Mouse (Mus musculus) layer of hippocampus, adult 2 months (tissue): Measurements from ENCODE around the gene Calr3. TPM values are rescaled to one million over a fixed set of nuclear protein-coding genes. Genes with fewer than 3 reads are reported as not detected.

Source experiments
- DNase-seq, 2 experiments: peaks; one replicate each; pipeline ENCODE4 v3.0.0; 2022; ENCODE audit warnings: low spot score in 2 of 2
- H3K27ac ChIP-seq: fragments of 200-600 bp; 2 replicates; pipeline ENCODE4 v1.8.1; 2022
- H3K4me3 ChIP-seq: fragments of 200-600 bp; 2 replicates; pipeline ENCODE4 v1.8.1; 2022; ENCODE audit warnings: mild to moderate bottlenecking
- CTCF ChIP-seq: fragments of 200-600 bp; conservative IDR thresholded peaks from 2 replicates; pipeline ENCODE4 v1.8.1; 2022; ENCODE audit warnings: antibody characterized with exemption, mild to moderate bottlenecking, moderate library complexity
- long read RNA-seq, 2 experiments: library from polyadenylated mRNA; stranded (forward); transcript quantifications; one replicate each; pipeline ENCODE4 v2.0.0; 2021; ENCODE audit warnings: borderline mapping rate in 2 of 2
- total RNA-seq, 2 experiments: library from RNA; stranded (reverse); gene quantifications; 2 replicates each; pipeline ENCODE4 v1.2.3; 2021

Gene Calr3
- total RNA-seq = under 1 TPM; 0.52 to 0.90 TPM
- long read RNA-seq, experiment 1, partial matches to known transcripts = 0 of 1 reads
- long read RNA-seq, experiment 1, other reads (novel, unspliced or antisense) = 0 of 1 reads
- long read RNA-seq, experiment 2, partial matches to known transcripts = 0 of 1 reads
- long read RNA-seq, experiment 2, other reads (novel, unspliced or antisense) = 1 of 1 reads

DNA sequence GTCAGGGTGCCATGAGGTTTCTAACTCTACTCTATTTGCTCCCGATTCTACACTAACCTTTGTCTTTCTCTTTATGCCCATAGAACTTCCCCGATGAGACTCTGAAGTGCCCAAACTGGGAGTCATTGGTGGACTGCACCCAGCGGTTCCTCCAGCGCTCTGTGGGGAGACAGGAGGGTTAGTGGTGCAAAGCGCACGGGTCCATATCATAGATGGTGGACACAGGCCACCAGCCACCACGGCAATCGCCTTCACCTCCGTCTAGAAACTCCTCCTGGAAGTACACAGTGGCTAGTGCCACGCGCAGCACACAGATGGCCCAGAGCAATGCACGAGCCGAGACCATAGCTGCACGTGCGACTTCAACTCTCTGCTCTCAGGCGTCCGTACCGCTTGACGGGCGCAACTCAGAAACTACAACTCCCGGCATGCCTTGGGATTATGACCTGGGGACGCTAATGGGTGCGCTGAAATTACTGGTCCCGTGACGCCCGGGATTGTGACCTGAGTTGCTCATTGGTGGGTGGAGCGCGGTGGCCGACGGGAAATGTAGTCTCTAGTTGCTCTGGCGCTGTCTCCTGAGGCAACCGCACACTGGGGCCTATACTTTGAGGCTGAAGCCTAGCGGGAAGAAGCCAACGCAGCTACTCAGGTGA is at the start of gene Calr3, which contains the start of gene 1700030K09Rik:
TSS of gene Calr3 (minus strand) at position 533 of the 656 bp plus-strand sequence.
TSS of gene 1700030K09Rik (plus strand) at position 543 of the 656 bp plus-strand sequence.
- TF ChIP-seq CTCF = no peak

DNA sequence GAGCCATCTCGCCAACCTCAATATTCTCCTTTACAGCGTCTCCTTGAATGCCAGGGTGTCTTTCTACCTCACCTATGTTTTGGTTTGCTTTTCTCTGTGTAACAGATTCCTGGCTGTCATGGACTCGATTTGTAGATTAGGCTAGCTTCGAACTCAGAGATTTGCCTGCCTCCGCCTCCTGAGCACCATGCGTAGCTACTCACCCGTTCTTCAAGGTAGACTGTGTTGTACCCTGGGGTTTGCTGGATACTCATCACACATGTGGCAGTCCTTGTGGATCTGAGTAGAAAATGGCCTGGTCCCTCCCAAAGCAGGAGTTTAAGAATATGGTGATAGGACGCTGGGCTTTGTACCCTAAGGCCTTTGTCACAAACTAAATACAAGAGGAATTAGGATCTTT is 49.7 kb upstream of the Calr3 start:
- peak overlapping the region; percentile 71 for H3K27ac ChIP-seq
- TF ChIP-seq CTCF = no peak
- DNase-seq = no peak
- H3K4me3 ChIP-seq = peak overlapping the region; percentile 68

More for the DNA sequence above, at the start of gene Calr3, which contains the start of gene 1700030K09Rik:
- H3K4me3 ChIP-seq = peak within 1 kb of the TSS; percentile 60
- H3K27ac ChIP-seq = peak within 1 kb of the TSS; percentile 87
- DNase-seq = peak; percentile 99

DNA sequence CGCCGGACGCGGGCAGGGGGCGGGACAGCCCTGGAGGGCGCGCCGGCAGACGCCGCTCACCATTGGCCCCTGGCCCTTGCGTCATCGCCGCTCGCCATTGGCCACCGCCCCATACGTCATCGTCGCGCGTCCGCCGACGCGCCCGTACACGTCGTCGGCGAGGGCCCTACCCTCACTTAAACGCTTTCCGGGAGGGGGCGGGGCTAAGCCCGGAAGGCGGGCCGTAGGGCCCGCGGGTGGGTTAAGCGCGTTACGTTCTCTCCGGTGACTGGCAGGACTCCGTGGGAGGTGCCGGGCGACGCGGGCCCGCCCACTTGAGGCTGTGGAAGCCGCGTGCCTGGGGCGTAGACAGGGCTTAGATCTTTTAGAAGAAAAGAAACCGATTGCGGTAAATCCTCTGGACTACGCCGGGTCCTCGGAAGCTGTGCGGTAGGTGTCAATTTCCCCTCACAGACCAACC is 49.0 kb upstream of the Calr3 start:
- DNase-seq = peak; percentile 99 to 100
- H3K4me3 ChIP-seq = peak overlapping the region; percentile 68
- H3K27ac ChIP-seq = peak overlapping the region; percentile 71
- no peak for TF ChIP-seq CTCF

DNA sequence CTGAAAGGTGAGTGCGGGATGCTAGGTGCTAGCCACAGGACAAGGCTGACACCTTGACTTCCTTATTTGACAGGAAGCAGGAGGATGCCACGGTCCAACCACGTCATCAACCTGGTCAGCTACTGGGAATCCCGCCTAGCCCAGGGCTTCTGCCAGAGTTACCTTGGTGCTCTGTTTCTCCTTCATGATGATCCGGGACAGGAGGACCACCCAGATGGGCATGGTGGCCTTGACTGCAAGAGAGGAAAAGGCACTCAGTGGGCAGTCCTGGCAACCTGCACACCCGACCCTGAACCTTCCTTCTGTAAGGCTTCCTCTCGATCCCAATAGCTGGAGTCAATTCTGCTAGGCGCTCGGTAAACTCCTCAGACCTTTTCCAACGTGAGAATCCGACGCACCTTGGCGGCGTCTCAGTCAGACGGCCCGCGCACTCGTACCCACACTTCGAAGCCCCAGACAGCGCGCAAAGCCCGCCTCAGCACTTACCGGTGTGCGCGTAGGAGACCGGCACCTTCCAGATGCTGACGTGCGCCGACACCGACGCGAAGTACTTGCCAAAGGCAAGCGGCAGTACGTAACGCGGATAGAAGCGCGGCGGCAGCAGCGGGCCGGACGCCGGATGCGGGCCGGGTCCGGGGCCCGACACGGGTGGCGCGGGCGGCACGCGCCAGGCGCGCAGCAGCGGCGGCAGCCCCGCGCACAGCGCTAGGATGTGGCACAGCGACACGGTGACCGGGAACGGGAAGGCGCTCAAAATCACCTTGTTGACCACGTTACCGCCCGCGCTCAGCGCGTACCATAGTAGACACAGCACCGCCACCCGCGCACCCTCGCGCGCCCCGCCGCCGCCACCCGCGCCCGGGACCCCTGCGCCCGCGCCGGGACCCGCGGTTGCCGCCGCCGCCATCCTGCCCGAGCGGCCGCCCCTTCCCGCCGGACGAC is 48.3 kb upstream of the Calr3 start, which contains the start of gene Slc35e1:
TSS of gene Slc35e1 (minus strand) at position 935 of the 942 bp plus-strand sequence.
- peak in 1 of 2 experiments; percentile 34 for DNase-seq

DNA sequence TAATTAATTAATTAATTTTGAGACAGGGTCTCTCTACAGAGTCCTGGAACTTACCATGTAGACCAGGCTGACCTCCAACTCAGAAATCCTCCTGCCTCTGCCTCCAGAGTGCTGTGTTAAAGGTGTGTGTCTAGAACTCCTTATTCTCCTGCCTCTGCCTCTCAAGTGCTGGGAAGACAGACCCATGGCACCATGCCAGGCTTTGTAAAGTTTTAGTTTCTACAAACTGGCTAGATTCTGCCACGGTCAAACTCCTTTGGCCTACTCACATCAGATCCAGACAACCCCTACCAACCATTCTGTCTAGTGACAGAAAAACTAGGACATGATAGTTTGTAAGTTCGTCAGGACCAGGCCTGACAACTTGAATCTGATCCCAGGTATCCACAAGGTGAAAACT is 47.3 kb upstream of the Calr3 start:
- no peak overlapping the region for H3K27ac ChIP-seq
- DNase-seq = no peak
- H3K4me3 ChIP-seq = peak overlapping the region; percentile 81
- no peak for TF ChIP-seq CTCF

More for the DNA sequence above, 48.3 kb upstream of the Calr3 start, which contains the start of gene Slc35e1:
- TF ChIP-seq CTCF = no peak
- Histone ChIP-seq H3K27ac (peak within 1 kb of the TSS; percentile 79), H3K4me3 (peak within 1 kb of the TSS; percentile 81)

DNA sequence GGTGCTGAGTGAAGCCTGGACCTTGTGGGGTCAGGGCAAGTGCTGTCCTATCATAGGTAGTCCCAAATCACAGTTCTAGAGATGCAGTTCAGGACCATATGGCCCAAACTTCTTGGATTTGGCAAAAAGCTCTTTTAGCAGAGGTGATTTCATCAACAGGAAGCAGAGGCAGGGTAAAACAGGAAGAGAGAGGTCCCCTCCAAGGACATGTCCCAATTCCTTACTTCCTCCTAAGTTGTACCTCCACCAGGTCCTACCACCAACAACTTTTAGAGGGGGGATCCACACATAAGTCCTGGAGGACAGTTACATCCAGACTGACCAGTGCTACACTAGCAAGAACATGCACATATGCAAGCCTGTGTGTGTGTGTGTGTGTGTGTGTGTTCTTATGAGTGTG is 43.3 kb upstream of the Calr3 start:
- DNase-seq = no peak
- no peak for TF ChIP-seq CTCF
- Histone ChIP-seq H3K4me3 (no peak overlapping the region), H3K27ac (no peak overlapping the region)

DNA sequence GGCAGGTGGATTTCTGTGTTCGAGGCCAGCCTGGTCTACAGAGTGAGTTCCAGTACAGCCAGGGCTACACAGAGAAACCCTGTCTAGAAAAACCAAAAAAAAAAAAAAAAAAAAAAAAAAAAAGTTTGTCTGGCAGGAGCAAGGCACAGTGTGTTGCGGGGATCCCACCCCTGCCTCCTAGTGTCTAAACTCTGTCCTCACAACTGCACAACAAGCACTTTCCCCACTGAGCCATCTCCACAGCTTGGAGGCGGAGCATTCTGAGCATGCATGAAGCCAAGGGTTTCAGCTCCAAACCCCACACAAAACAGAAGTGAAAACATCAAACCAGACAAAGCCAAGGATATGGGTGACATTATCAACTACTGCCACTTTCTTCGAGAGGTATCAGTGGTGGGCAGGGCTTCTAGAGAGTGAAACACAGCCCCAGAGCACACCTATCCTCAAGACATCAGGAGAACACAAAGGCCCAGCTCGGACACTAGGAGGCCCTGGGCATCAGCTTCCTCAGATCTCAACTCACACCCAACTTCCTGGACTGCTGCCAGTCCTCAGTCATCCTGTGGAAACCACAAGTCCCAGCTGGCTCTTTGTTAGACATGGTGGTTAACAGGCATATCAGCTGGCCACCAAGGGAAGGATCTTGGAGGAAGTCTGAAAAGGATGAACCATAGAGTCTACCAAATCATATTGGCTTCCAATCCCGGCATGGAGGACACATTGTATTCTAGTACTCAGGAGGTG is 42.0 kb upstream of the Calr3 start:
- DNase-seq = no peak
- H3K4me3 ChIP-seq = no peak overlapping the region
- H3K27ac ChIP-seq = no peak overlapping the region
- TF ChIP-seq CTCF = peak; percentile 53

DNA sequence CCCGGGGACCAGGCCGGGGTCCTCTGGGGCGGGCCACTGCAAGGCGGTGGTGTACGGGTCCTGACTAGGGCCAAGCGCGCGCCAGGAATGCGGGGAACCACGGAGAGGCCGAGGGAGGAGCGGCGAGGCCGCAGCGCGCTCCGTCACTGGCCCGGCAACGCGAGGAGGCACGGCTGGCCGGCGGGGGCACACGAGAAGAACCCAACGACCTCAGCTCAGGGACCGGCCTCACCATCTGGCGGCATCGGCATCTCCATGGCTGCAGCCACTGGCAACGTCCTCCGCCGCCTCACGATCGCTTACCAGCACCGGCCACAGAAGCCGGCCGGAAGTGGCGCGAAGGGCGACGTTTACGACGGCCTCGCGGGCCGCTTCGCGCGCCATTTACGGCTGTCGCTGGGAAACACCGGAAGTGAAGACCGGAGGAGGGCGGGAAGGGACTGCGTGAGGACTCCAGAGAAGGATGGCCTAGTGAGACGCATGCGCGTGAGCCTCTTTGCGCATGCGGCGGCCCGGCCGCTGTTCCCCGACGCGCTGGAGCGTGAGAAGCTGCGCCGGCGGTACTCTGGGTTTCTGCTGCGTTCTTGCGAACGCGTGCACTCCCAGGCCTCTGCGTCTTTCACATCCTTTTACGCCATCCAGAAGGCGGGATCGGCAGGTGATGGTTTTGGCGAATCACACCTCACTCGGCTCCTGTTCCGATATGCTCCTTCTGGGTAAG is 31.3 kb upstream of the Calr3 start, which contains the start of gene Cherp:
TSS of gene Cherp (minus strand) at position 401 of the 721 bp plus-strand sequence.
- H3K27ac ChIP-seq = peak within 1 kb of the TSS; percentile 96
- peak; percentile 96 to 98 for DNase-seq
- H3K4me3 ChIP-seq = peak within 1 kb of the TSS; percentile 95
- no peak for TF ChIP-seq CTCF

DNA sequence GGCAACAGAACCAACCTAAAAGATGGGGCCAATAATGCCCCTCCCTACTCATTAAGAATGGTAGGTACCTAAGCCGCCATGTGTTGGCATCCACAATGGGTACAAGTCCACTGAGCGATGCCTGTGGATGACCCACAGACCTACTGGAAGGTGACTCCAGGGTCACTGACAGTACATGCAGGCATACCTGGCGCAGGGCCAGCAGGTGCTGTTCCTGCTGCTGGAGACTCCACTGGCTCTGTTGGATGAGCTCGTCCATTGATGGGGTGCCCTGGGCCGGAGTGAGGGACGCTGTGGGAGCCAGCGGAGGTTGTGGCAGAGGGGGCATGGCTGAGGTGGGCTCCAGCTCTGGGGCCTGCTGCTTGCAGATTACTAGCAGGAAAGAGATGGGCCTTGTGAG is 27.0 kb upstream of the Calr3 start:
- no peak for DNase-seq
- no peak overlapping the region for H3K4me3 ChIP-seq
- H3K27ac ChIP-seq = no peak overlapping the region
- no peak for TF ChIP-seq CTCF

DNA sequence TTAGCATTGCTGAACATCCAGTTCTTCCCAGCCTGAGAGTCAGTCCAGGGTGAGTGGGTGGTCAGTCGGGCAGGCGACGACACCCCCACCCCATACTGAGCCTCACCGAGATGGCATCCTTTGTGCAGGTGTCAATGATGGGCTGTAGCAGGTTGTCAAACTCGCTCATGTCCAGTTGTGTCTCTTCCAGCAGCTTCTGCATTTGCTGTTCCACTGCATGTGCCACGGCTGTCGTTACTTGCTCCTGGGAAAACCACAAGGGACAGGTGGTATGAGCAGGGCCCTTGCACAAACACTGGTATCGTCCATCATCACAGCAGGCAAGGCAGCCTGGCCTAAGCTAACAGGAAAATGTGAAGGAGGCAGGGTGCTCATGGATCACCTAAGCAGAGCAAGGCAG is 26.3 kb upstream of the Calr3 start:
- Histone ChIP-seq H3K27ac (no peak overlapping the region), H3K4me3 (no peak overlapping the region)
- no peak for DNase-seq
- no peak for TF ChIP-seq CTCF

DNA sequence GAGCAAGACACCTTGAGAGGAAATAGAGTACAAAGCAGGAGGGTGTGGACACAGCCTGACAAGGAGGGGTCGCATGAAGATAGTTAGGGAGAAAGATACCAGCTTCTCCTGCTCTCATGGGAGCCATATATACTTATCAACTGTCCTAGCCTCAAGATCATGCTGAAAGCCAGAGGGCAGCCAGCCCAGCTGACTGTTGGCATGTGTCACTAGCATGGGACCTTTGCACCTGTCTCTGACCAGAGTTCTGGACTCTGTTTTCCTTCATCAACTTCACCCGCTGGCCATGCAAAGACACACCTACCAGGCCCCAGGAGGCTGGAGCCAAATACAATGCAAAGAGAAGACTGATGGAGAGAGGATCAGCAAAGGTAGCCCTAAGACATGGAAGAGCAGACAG is 25.6 kb upstream of the Calr3 start:
- DNase-seq = no peak
- Histone ChIP-seq H3K4me3 (no peak overlapping the region), H3K27ac (no peak overlapping the region)
- TF ChIP-seq CTCF = no peak
